Mouse (Mus musculus): ENCODE measurements at regions not wholly inside any gene's neighbourhood (a gene's known extent, or its start where the extent isn't known, plus 50 kb on each side); places are given as distances from the start of the nearest gene placed in this dataset.

GRCm38 (mm10) chr14:76701911-76702708, 145.4 kb upstream of the Serp2 start:
- no peak for ATAC-seq

GRCm38 (mm10) chr14:76701304-76701703, 144.6 kb upstream of the Serp2 start:
- no peak for ATAC-seq

GRCm38 (mm10) chr14:76700796-76701195, 144.1 kb upstream of the Serp2 start:
- no peak for ATAC-seq

- ATAC-seq, result no peak
These were observed 143.5 kb upstream of the Serp2 start for GRCm38 (mm10) chr14:76700190-76700589.

GRCm38 (mm10) chr14:76698718-76699402, 142.2 kb upstream of the Serp2 start:
- ATAC-seq, result no peak

- ATAC-seq, result no peak
These were observed 140.0 kb upstream of the Serp2 start for GRCm38 (mm10) chr14:76696729-76697128.

- ATAC-seq, result no peak
These were observed 139.1 kb upstream of the Serp2 start for GRCm38 (mm10) chr14:76695691-76696355.

GRCm38 (mm10) chr14:76694894-76695293, 138.2 kb upstream of the Serp2 start:
- no peak for ATAC-seq

- no peak for ATAC-seq
These were observed 136.9 kb upstream of the Serp2 start for GRCm38 (mm10) chr14:76693351-76694317.

- ATAC-seq, result no peak
These were observed 131.3 kb upstream of the Serp2 start for GRCm38 (mm10) chr14:76687971-76688407.

- ATAC-seq, result no peak
These were observed 130.2 kb upstream of the Serp2 start for GRCm38 (mm10) chr14:76686762-76687453.

GRCm38 (mm10) chr14:76685830-76686761, 129.4 kb upstream of the Serp2 start:
- ATAC-seq, result no peak

- no peak for ATAC-seq
These were observed 127.6 kb upstream of the Serp2 start for GRCm38 (mm10) chr14:76684327-76684726.

GRCm38 (mm10) chr14:76681581-76682377, 125.1 kb upstream of the Serp2 start:
- no peak for ATAC-seq

GRCm38 (mm10) chr14:76678512-76679134, 121.9 kb upstream of the Serp2 start:
- no peak for ATAC-seq

GRCm38 (mm10) chr14:76674949-76675348, 118.3 kb upstream of the Serp2 start:
- no peak for ATAC-seq

- ATAC-seq, result no peak
These were observed 117.1 kb upstream of the Serp2 start for GRCm38 (mm10) chr14:76673671-76674331.

GRCm38 (mm10) chr14:76672899-76673298, 116.2 kb upstream of the Serp2 start:
- no peak for ATAC-seq

GRCm38 (mm10) chr14:76672442-76672841, 115.8 kb upstream of the Serp2 start:
- no peak for ATAC-seq
